Mouse (Mus musculus) embryonic facial prominence, embryonic 14.5 days (tissue): ENCODE data around the gene Phkg2. TPM values are rescaled to one million over a fixed set of nuclear protein-coding genes. Genes with fewer than 3 reads are reported as not detected.

ENCODE experiments used
- ATAC-seq: fragments of 200-750 bp; cut with Nextera tagmentation; 2 replicates; pipeline ENCODE4 v1.8.0; 2017; ENCODE audit warnings: low read depth, moderate number of reproducible peaks, moderate TSS enrichment
- DNase-seq: peaks from one replicate; pipeline ENCODE4 v3.0.0-alpha.2; 2015; ENCODE audit warnings: low spot score
- H3K27ac ChIP-seq: fragments of 300-500 bp; sonication (generic); replicated peaks from 2 replicates; pipeline ENCODE4 v1.5.1; 2014; ENCODE audit warnings: low read depth, mild to moderate bottlenecking, low read length, moderate library complexity
- H3K27me3 ChIP-seq: fragments of 300-500 bp; sonication (generic); replicated peaks from 2 replicates; pipeline ENCODE4 v1.6.1; 2014; ENCODE audit warnings: low read length; ENCODE audit not compliant: control insufficient read depth, insufficient read depth
- H3K36me3 ChIP-seq: fragments of 300-500 bp; sonication (generic); 2 replicates; pipeline ENCODE4 v1.6.1; 2014; ENCODE audit warnings: low read length, mixed read lengths; ENCODE audit not compliant: control insufficient read depth, insufficient read depth
- H3K4me1 ChIP-seq: fragments of 300-500 bp; sonication (generic); 2 replicates; pipeline ENCODE4 v1.6.1; 2014; ENCODE audit warnings: antibody characterized with exemption, low read length; ENCODE audit not compliant: control insufficient read depth, insufficient read depth
- H3K4me2 ChIP-seq: fragments of 300-500 bp; sonication (generic); 2 replicates; pipeline ENCODE4 v1.6.1; 2014; ENCODE audit warnings: low read depth, mild to moderate bottlenecking, low read length, moderate library complexity, mixed read lengths
- H3K4me3 ChIP-seq: fragments of 300-500 bp; sonication (generic); 2 replicates; pipeline ENCODE4 v1.5.1; 2014; ENCODE audit warnings: low read depth, mild to moderate bottlenecking, low read length
- H3K9ac ChIP-seq: fragments of 300-500 bp; sonication (generic); 2 replicates; pipeline ENCODE4 v1.6.1; 2014; ENCODE audit warnings: low read depth, mild to moderate bottlenecking, low read length, moderate library complexity, mixed read lengths
- H3K9me3 ChIP-seq: fragments of 300-500 bp; sonication (generic); 2 replicates; pipeline ENCODE4 v1.6.1; 2016; ENCODE audit warnings: low read length; ENCODE audit not compliant: control insufficient read depth
- WGBS: fragments of 180-500 bp; shearing (Covaris S2); extraction: QIAGEN DNeasy Blood & Tissue Kit; methylation state at CpG from one replicate; pipeline ENCODE4 v1.1.7; 2014; 5-methylcytosine and 5-hydroxymethylcytosine counted together
- polyA plus RNA-seq: library from polyadenylated mRNA; unstranded; fragments of >200 nt; fragmentation: Nextera tagmentation; extraction: Ambion mirVana; gene quantifications from 2 replicates; pipeline ENCODE4 v1.2.1, GENCODE M21; 2014

Phkg2 gene
- polyA plus RNA-seq, 1 experiment from 2014 or later = 35.2 TPM

DNA sequence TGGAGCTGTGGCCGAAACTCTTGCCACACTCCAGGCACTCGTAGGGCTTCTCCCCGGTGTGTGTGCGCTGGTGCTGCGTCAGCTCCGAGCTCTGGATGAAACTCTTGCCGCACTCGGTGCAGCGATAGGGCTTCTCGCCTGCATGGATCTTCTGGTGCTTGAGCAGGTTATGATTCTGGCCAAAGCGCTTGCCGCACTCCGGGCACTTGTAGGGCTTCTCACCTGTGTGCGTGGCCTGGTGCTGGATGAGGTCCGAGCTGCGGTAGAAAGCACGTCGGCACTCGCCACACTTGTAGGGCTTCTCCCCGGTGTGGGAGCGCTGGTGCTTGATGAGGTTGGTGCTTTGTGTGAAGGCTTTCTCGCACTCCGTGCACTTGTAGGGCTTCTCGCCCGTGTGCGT, 38.4 kb downstream of the Phkg2 start:
- DNase-seq = no peak
- H3K36me3 ChIP-seq = peaks cover 56% of the 10 kb centered on the region
- no peak overlapping the region for H3K4me2 ChIP-seq
- no peaks in the 10 kb centered on the region for H3K9me3 ChIP-seq
- no peak overlapping the region for H3K4me3 ChIP-seq
- no peak for ATAC-seq
- no peak overlapping the region for H3K9ac ChIP-seq
- H3K4me1 ChIP-seq = peaks cover 6% of the 10 kb centered on the region
- no peak overlapping the region for H3K27ac ChIP-seq
- no peaks in the 10 kb centered on the region for H3K27me3 ChIP-seq
- WGBS = 95% methylated on average over 26 of the region's 26 CpGs

DNA sequence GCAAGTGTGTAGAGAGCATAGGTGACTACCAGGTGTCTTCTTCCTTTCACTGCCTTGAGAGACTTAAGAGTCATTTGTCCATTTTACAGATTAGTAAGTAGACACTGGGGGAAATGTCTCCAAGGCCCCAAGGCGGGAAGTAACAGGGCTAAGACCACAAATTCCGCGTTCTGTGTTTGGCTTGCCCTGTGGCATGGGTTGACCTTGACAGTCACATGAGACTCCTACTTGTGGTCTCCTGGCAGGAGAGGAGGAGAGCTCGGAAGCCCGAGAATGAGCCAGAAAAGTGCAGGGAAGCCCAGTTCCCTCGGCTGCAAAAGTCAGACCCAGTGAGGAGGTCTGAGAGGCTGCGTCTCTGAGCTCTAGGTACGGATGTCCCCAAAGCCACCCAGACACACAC, 40.4 kb downstream of the Phkg2 start:
- ATAC-seq = no peak
- WGBS = 74% methylated on average over 8 of the region's 8 CpGs
- Histone ChIP-seq H3K4me1 (peaks cover 6% of the 10 kb centered on the region), H3K36me3 (peaks cover 49% of the 10 kb centered on the region), H3K27me3 (no peaks in the 10 kb centered on the region), H3K27ac (no peak overlapping the region), H3K4me3 (peak overlapping the region; percentile 93), H3K9me3 (no peaks in the 10 kb centered on the region), H3K4me2 (peak overlapping the region; percentile 61; the same call in 1 of the 2 replicates), H3K9ac (peak overlapping the region; percentile 93)
- no peak for DNase-seq

DNA sequence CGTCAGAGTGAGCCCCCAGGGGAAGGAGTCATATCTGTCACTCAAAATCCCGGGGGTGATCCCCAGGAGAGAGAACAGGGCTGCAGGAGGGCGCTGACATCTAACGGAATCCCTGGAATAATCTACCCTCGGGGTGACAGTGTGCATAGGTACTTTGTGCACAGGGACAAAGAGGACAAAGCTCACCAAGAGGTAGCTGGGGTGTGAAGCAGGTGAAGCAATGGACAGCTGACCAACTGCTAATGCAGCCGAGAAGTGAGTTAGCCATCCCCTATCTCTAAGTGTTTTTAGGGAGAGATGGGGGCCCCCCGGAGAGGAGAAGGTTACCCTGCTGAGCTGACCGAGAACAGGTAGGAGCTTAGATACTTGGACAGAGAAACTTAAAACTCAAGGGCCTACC, 41.0 kb downstream of the Phkg2 start:
- no peaks in the 10 kb centered on the region for H3K9me3 ChIP-seq
- no peak for ATAC-seq
- 22% methylated on average over 8 of the region's 8 CpGs for WGBS
- H3K27ac ChIP-seq = no peak overlapping the region
- H3K27me3 ChIP-seq = no peaks in the 10 kb centered on the region
- no peak for DNase-seq
- H3K4me3 ChIP-seq = peak overlapping the region; percentile 93
- H3K4me1 ChIP-seq = peaks cover 6% of the 10 kb centered on the region
- H3K36me3 ChIP-seq = peaks cover 43% of the 10 kb centered on the region
- peak overlapping the region; percentile 61 for H3K4me2 ChIP-seq
- H3K9ac ChIP-seq = peak overlapping the region; percentile 93

DNA sequence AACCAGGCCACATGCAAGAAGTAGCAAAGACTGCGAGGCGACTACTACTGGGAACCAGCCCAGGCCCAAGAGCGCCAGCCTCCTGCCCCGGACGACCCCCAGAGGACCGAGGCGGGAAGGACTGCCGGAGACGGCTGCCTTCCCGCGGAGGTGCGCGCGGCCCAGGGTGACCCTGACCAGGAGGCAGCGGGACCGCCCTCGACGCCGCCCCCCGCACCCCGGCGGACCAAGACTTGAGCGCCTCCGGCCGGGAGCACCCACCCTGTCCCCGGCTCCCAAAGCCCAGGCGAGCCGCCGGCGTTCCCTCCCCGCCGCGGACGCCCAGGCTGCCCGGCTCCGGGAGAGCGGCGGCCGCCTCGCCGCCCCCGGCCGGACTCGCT, 41.4 kb downstream of the Phkg2 start:
- H3K36me3 ChIP-seq = peaks cover 39% of the 10 kb centered on the region
- peak overlapping the region; percentile 61 for H3K4me2 ChIP-seq
- ATAC-seq (peak; percentile 35), DNase-seq (peak; percentile 40)
- H3K27ac ChIP-seq = peak overlapping the region; percentile 74
- peak overlapping the region; percentile 93 for H3K9ac ChIP-seq
- peaks cover 6% of the 10 kb centered on the region for H3K4me1 ChIP-seq
- 0% methylated on average over 5 of the region's 44 CpGs for WGBS
- no peaks in the 10 kb centered on the region for H3K9me3 ChIP-seq
- no peaks in the 10 kb centered on the region for H3K27me3 ChIP-seq
- H3K4me3 ChIP-seq = peak overlapping the region; percentile 93

DNA sequence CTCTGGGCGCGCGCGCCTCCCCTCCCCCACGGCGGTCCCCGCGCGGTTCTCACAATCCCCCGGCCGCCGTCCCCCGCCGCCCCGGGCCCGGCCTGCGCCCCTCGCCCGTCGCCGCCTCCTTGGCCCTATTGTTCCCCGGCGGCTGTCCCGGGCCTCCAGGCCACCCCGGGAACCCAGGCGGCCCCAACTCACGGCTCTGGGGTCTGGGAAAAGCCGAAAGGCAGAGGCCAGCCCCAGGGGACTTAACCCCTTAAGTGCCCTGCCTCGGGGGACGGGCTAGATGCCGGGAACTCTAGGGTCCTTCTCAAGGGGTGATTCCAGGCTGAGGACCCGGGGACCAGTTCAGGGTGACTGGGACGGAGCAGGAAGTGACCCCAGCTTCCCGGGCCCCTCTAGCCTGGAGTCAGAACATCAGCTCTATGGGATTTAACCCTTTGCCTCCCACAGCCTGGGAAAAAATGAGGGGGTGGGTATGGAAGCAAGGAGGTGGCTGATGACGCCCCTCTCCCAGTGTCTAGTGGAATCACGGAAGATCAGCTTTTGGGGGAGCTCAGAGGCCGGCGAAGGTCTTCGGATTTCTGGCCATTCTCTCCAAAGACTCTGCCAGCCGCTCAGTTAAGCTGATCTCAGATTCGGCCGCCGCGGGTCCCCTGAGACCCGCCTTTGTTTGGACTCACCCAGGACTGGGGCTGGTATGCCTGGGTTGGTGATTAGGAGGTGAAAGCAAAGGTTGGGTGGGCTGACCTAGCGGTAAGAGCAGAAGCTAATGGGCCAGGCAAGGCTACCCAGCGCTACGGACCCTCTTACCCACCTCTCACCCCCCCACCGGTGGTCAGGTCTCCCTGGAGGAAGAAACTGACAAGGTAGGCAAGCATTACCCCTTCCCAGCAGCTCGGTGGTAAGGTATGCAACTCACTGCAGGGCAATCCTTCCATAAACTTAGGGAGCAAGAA, 42.0 kb downstream of the Phkg2 start, which contains the start of gene Zfp629:
Gene Zfp629 (minus strand): TSS at position 907 of the 953 bp plus-strand sequence.
- Histone ChIP-seq H3K9ac (peak within 1 kb of the TSS; percentile 93), H3K4me1 (peaks cover 6% of the 10 kb centered on the region), H3K9me3 (no peaks in the 10 kb centered on the region), H3K4me3 (peak within 1 kb of the TSS; percentile 93), H3K27me3 (no peaks in the 10 kb centered on the region), H3K36me3 (peaks cover 32% of the 10 kb centered on the region), H3K4me2 (peak within 1 kb of the TSS; percentile 61), H3K27ac (peak within 1 kb of the TSS; percentile 74)
- peak; percentile 92 for ATAC-seq
- peak; percentile 93 for DNase-seq
- 0% methylated on average over 25 of the region's 50 CpGs for WGBS

DNA sequence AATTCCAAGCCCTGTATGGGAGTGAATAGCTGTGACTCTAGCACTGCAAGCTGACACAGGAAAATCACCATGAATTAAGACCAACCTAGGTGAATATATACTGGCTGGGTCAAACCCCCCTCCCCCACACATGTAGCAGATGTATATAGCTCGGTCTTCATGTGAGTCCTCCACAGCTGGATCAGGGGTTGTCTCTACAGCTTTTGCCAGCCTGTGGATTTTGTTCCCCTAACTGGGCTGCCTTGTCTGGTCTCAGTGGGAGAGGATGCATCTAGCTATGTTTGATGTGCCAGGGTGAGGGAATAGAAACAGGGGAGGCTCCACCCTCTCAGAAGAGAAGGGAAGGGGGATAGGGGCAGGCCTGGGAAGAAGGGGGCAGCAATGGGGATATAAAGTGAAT, 43.2 kb downstream of the Phkg2 start:
- H3K4me2 ChIP-seq = no peak overlapping the region; the same call in 1 of the 2 replicates
- no peak for DNase-seq

DNA sequence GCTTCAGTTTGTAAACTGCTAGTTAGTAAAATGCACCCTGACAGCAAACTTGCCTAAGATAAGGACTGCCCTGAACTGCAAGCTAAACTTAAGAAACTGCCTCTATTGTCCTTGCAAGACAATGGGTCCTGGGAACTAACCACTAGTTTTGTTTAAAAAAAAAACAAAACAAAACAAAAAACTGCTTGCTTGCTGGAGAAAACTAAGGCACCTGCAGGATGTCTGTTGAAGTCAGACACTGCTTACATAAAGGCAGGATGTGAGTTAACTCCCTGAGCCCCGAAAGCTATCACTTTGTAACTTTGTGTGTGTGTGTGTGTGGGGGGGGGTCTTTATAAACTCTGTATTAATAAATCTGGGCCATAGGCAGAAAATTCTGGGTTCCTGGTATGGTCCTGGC, 43.7 kb downstream of the Phkg2 start:
- 82% methylated on average over 1 of the region's 1 CpGs for WGBS
- Histone ChIP-seq H3K4me1 (peaks cover 6% of the 10 kb centered on the region), H3K4me2 (no peak overlapping the region), H3K9ac (no peak overlapping the region), H3K4me3 (no peak overlapping the region), H3K27me3 (no peaks in the 10 kb centered on the region), H3K36me3 (peaks cover 15% of the 10 kb centered on the region), H3K27ac (no peak overlapping the region), H3K9me3 (no peaks in the 10 kb centered on the region)
- ATAC-seq (no peak), DNase-seq (no peak)

More for the DNA sequence above, 43.2 kb downstream of the Phkg2 start:
- no peak overlapping the region for H3K9ac ChIP-seq
- H3K27me3 ChIP-seq = no peaks in the 10 kb centered on the region
- WGBS = 67% methylated on average over 1 of the region's 1 CpGs
- H3K9me3 ChIP-seq = no peaks in the 10 kb centered on the region
- H3K36me3 ChIP-seq = peaks cover 20% of the 10 kb centered on the region
- no peak overlapping the region for H3K27ac ChIP-seq
- peaks cover 6% of the 10 kb centered on the region for H3K4me1 ChIP-seq
- ATAC-seq = no peak
- H3K4me3 ChIP-seq = no peak overlapping the region

DNA sequence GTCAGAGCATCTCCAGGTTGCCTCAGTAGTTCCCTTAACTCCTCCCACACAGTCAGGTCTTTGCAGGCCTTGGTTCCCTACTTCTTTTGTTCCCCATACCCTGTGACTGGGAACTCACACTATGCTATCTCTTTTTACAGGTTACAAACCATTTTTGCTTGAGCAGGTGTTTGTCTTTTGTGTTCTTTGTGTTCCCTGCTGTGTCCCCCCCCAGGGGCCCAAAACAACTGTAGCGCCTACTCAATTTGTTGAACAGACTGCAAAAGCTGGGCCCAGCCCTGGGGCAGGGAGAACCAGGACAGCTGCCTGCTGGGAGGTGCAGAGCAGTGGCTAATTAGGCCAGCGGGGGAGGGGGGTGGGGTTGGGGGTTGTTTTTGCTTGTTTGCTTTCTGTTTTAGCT, 44.8 kb downstream of the Phkg2 start:
- 45% methylated on average over 2 of the region's 2 CpGs for WGBS
- Histone ChIP-seq H3K4me2 (no peak overlapping the region), H3K27me3 (no peaks in the 10 kb centered on the region), H3K4me3 (no peak overlapping the region), H3K27ac (no peak overlapping the region), H3K36me3 (peaks cover 4% of the 10 kb centered on the region; the same call in 1 of the 2 replicates), H3K9ac (no peak overlapping the region), H3K9me3 (no peaks in the 10 kb centered on the region), H3K4me1 (peaks cover 6% of the 10 kb centered on the region)
- ATAC-seq = no peak
- no peak for DNase-seq
